Mouse (Mus musculus) embryo, embryonic 9.5 days (tissue): ENCODE measurements at regions not wholly inside any gene's neighbourhood (a gene's known extent, or its start where the extent isn't known, plus 50 kb on each side); places are given as distances from the start of the nearest gene placed in this dataset.

ENCODE experiments used
- DNase-seq: peaks from one replicate; pipeline ENCODE4 v3.0.0-alpha.2; 2017; ENCODE audit errors: extremely low spot score

GRCm38 (mm10) chr11:19747973-19748559, 176.1 kb upstream of the Spred2 start:
- DNase-seq: no peak

- no peak for DNase-seq
Observed at GRCm38 (mm10) chr11:19758892-19759291, 165.3 kb upstream of the Spred2 start.

GRCm38 (mm10) chr11:19760861-19761693, 163.1 kb upstream of the Spred2 start:
- DNase-seq: peak; percentile 75

GRCm38 (mm10) chr11:19761694-19761976, 162.5 kb upstream of the Spred2 start:
- DNase-seq: no peak

GRCm38 (mm10) chr11:19767316-19767715, 156.9 kb upstream of the Spred2 start:
- no peak for DNase-seq

GRCm38 (mm10) chr11:19767871-19768270, 156.3 kb upstream of the Spred2 start:
- no peak for DNase-seq

- no peak for DNase-seq
Observed at GRCm38 (mm10) chr11:19768962-19769361, 155.2 kb upstream of the Spred2 start.

- DNase-seq: no peak
Observed at GRCm38 (mm10) chr11:19774010-19774409, 150.2 kb upstream of the Spred2 start.

GRCm38 (mm10) chr11:19775741-19776140, 148.4 kb upstream of the Spred2 start:
- DNase-seq: no peak

- no peak for DNase-seq
Observed at GRCm38 (mm10) chr11:19776473-19777200, 147.5 kb upstream of the Spred2 start.

GRCm38 (mm10) chr11:19778191-19778590, 146.0 kb upstream of the Spred2 start:
- DNase-seq: no peak

- DNase-seq: no peak
Observed at GRCm38 (mm10) chr11:19785110-19785509, 139.1 kb upstream of the Spred2 start.

GRCm38 (mm10) chr11:19796950-19797670, 127.1 kb upstream of the Spred2 start:
- DNase-seq: no peak

- DNase-seq: no peak
Observed at GRCm38 (mm10) chr11:19809359-19809758, 114.8 kb upstream of the Spred2 start.

- no peak for DNase-seq
Observed at GRCm38 (mm10) chr11:19811271-19811991, 112.7 kb upstream of the Spred2 start.

- no peak for DNase-seq
Observed at GRCm38 (mm10) chr11:19811992-19812690, 112.0 kb upstream of the Spred2 start.

GRCm38 (mm10) chr11:19813549-19813948, 110.6 kb upstream of the Spred2 start:
- DNase-seq: no peak

GRCm38 (mm10) chr11:19822991-19823390, 101.2 kb upstream of the Spred2 start:
- no peak for DNase-seq

GRCm38 (mm10) chr11:19823461-19823895, 100.7 kb upstream of the Spred2 start:
- peak; percentile 84 for DNase-seq

- DNase-seq: no peak
Observed at GRCm38 (mm10) chr11:19826481-19827185, 97.5 kb upstream of the Spred2 start.
